Mouse (Mus musculus): ENCODE results near the gene Fkbp15.
"Not testable (repeated sequence)": the region's sequence is repeated elsewhere in the genome, so short reads cannot be mapped to it uniquely, and the experiment has no call there.

Gene Fkbp15

DNA sequence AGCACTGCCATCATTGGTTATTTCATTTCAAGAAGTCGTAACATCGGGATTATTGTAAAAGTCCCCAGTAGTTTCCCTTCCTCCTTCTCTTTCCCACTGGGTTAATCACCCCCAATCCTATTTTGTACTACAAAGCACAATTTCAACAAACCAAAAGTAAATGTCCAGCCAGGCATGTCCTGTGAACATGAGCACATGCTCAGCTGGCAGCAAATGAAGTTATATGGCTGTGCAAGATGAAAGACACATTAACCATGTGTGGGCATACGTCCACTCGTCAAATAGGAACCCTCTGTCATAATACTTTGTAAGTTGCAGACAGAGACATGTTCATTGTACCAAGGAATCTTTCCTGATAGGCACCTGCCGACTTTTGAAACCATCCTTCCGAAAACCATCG lies 77.4 kb downstream of the Fkbp15 start:
- no peak for DNase-seq (ENCODE audit: low read depth, low spot score)

DNA sequence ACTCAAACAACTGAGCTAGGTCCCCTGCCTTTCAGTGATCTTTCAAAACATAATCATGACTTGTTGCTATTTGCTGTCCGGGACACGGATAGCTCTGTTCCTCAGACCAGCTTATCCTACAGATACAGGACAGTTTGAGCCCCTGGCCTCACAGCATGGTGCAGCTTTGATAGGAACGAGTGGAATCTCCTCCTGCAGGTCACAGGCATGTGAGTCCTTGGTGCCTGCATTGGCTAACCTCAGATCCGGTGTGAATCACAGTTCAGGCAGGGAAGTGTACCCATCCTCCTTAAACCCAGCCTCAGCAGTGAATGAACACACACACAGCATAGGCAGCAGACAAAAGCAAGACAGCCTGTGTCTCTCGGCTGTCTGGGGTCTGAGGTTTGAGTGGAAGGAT lies 79.0 kb downstream of the Fkbp15 start:
- no peak for DNase-seq (ENCODE audit: low read depth, low spot score)

DNA sequence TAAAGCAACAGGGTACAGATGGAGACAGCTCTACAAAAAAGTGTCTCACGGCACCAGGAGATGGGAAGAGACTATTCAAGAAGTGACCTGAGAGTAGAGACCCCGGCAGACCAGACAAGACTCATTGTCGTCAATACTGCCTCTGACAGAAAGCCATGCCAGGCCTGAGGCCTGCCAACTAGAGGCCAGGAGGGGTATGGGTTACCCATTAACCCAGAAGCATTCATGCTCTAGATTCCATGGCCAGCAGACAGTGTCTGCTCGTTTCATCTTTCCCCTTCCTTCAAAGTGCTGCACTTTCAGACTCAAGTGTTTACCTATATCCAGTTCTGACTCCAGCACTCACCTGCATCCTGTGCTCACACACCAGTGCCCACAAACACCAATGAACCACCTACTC lies 82.3 kb downstream of the Fkbp15 start:
- DNase-seq (ENCODE audit: low read depth, low spot score), result no peak

DNA sequence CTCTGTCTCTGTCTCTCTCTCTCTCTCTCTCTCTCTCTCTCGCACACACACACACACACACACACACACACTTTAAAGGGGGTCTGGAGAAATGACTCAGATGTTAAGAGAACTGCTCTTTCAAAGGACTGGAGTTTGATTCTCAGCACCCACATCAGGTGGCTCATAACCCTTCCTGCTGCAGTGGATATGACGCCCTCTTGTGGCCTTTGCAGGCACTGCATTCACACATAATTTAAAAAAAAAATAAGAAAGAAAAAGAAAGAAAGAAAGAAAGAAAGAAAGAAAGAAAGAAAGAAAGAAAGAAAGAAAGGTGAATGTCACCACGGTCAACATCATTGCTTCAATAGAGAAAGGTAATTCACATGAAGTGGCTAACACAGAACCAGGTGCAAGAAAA lies 83.1 kb downstream of the Fkbp15 start:
- DNase-seq (ENCODE audit: low read depth, low spot score), result no peak

DNA sequence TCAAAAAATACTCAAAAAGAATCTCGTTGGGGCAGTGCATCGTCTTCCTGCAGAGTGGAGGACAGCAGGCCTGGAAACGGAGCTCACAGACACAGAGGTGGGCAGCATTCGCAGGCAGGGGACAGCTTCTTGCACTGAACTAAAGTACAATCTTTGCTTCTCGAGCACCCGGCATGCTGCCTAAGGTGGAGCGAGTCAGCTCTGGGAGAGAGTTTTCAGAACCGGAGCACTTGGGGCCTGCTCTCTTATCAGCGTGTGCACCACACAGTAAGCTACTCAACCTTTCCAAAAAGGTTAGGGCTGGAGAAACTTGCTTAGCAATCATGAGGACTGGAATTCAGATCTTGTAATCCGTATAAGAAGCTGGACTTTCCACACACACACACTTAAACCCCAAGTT lies 83.7 kb downstream of the Fkbp15 start:
- DNase-seq (ENCODE audit: low read depth, low spot score), result no peak

DNA sequence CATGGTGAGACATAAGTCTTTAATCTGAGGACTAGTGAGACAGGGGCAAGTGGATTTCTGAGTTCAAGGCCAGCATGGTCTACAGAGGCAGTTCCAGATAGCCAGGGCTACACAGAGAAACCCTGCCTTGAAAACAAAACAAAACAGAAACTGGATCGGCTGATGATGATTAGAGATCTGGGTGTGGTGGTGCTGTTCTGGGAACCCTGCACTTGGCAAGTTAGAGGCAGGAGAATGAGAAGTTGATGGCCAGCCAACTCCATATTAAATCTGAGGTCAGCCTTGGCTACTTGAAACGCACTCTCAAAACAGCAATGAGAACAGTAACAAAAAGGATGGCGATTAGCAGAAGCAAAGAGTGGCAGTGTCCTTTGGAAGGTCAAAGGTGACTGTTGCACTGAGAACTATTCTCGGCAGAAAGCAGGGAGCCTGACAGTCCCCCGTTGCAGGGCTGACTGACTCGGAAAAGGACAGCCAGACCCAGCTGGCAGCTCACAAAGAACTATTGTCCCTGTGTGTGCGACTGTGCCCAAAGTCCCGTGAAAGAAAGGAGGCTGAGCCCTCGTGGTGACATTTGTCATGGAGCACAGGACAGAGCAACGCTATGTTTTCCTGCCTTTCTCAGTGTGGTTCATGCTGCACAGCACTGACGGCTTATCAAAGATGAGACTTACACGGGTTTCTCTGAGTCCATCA lies 85.4 kb downstream of the Fkbp15 start:
- DNase-seq (ENCODE audit: low read depth, low spot score), result no peak

DNA sequence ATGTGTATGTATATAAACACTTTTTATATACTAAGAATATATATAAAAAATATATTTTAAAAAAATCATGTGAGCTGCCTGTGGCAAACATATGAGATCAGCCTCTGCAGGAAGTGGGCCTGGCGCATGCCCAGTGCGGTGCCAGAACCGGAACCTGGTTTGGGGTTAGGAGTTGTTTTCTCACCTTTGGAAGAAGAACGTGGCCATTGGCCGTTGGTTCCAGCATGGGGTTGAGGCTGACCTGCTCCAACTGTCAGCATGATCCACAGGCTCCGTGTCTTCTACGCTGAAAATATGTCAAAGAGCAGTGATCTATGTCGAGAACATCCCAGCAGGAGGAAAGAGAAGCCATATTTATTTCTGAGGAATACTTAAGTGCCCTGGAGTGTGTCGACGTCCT lies 86.4 kb downstream of the Fkbp15 start:
- DNase-seq (ENCODE audit: low read depth, low spot score), result no peak

DNA sequence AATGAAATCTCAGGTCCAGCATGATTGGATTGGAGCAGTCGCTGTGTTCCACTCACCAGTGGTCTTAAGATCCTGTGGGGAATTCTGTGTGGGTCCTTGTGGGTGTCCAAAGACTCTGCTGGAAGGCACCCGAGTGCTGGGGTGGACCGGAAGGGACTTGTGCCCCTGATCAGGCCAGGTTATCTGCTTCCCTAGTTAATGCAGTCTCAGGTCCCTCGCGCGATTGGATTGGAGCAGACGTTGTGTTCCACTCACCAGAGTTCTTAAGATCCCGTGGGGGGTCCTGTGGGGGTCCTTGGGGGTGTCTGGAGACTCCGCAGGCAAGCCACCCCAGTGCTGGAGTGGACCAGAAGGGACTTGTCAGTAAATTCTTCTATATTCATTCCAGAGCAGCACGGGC lies 87.7 kb downstream of the Fkbp15 start:
- DNase-seq (ENCODE audit: low read depth, low spot score), result no peak

DNA sequence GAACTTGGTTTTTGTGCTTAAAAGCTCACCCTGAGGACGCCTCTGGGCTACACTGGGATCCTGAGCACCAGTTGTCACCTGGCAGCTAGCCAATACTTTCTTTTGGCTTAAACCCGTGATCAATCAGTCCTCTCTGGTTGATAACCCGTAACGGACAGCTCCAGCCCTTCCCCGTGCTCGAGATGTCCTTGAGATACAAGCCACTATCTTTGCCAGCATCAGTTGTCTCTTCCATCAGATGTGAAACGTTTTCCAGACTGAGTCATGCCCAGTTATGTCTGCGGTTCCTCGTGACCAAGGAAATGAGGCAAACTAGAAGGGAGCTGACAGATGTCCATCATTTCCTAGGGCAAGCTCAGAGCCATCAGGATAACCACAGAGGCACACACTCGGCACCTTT lies 93.2 kb downstream of the Fkbp15 start:
- no peak for DNase-seq (ENCODE audit: low read depth, low spot score)

DNA sequence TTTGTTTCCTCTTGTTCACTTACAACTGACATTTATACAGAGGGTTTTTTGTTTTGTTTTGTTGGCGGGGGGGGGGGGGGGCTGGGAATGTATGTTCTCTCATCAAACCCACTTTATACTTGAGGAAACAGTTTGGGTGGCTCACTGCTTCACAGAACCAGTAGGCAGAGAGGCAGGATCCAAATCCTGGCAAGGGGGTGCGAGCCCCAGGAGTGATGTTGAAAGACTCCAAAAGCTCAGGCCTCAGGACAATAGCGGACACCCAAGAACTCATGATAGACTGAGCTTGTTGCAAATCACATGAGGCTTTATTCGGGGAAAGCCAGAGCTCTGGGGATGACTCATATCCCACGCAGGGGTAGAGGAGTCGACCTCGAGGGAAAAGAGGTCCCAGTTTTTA lies 94.3 kb downstream of the Fkbp15 start:
- DNase-seq (ENCODE audit: low read depth, low spot score), result not testable (repeated sequence)

DNA sequence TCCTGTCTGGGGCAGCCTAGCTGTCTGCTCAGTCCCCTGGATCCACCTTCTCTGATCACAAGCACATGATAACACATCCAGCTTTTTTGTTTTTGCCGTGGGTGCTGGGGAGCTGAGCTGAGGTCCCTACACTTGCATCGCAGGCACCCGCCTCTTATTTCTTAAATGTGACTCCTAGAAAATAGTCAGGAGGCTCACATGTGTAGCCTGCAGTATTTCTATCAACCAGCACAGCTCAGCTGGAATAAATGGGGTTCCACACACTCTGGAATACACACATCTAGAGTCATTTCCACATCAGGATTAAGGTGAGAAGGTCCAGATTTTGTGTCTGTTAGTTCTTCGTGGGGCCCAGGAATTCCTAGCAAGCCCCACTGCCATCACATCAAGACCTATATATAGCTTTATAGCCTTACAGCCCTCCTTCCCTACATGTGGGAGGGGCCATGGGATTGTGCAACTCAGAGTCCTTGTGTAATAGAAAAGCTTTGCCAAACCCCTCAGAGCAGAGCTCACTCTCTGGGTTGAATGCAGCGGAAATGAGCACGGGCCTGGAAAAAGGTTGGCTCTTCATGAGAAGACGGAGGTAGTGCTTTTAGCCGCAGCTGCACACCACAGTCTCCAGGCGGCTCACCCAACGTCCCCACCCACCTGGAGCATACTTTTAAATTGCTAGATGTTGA lies 95.1 kb downstream of the Fkbp15 start:
- no peak for DNase-seq (ENCODE audit: low read depth, low spot score)

DNA sequence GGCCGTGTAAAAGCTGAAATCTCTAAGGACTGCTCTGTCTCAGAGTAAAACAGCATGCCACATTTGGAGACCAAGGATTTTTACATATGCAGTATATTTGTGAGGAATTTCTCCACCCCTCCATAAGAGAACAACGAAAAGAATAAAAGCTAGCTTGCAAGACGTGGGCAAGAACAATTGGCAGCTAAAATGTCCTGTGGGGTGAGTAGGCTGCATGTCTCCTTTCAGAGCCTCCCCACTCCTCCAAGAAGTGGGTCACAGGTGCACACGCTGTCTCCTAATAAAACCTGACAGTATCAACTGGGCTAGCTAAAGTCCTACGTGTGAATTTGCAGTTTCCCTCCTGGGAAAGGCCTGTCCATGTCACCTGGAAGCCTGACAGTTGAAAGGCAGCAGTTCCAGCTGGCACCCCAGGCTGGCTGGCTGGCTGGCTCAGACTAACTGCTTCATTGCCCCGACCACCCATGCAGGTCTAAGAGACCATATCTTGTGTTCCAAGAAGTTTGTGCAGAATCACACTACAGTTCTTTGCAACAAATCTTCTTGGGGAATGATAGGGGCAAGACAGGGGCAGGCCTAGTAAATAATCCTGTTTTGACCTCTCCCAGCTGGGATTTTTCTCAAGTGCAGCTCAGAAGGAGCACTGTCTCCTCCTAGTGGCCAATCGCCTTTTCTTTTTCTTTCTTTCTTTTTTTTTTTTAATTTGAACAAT lies 97.1 kb downstream of the Fkbp15 start:
- DNase-seq (ENCODE audit: low read depth, low spot score), result peak; percentile 36

DNA sequence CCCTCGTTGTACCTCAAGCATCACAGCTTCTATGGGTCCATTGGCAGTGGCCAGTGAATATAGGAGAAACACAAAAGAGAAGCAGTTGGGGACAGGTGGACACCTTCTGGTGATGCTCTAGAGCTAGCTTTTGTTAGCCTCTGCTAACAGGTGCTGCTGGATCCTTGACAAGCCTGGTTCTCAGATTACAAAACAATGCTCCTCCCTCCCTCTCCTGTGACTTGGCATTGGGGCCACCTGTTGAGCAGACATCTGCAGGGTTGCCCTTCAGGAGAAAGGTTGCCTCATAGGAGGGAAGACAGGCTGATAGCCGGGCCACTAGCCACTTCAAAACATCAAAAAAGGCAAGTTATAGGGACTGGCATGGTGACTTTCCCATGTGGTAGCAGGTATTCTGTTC lies 98.1 kb downstream of the Fkbp15 start, which contains the start of gene Slc31a2:
Slc31a2 (plus strand) TSS at position 287 of the 400 bp plus-strand sequence.
- no peak for DNase-seq (ENCODE audit: low read depth, low spot score)

DNA sequence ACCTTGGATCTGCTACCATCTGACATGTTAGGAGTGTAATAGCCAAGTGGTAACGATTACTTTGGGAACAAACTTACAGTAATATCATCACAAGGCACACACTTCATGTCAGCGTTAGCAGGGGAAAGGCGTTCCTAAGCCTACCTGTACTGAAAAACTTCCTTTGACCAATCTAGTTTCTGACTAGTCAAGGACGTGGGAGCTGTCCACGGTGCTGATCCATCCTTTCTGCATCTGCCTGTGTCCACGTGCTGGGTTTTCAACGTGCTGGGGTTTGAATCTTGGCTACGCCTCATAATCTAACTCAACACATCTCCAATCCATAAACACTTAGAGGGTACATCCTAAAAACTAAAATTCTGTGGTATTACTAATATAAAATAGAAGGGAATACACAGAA lies 103.4 kb downstream of the Fkbp15 start:
- no peak for DNase-seq (ENCODE audit: low read depth, low spot score)

DNA sequence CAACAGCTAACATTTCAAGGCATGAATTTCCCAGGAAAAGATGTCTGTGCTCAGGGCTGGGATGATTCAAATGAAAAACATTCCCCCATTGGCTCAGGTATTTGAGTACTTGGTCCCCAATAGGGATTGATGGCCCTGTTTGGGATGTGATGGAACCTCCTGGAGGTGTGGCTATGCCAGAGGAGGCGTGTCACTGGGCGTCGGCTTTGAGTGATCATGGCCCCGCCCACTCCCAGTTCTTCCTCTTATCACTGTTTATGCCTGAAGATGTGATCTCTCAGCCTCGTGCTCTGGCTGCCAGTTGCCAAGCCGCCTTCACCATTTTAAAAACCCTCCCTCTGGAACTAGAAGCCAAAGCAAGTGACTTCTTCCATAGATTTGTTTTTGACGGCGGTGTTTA lies 105.8 kb downstream of the Fkbp15 start:
- no peak for DNase-seq (ENCODE audit: low read depth, low spot score)

DNA sequence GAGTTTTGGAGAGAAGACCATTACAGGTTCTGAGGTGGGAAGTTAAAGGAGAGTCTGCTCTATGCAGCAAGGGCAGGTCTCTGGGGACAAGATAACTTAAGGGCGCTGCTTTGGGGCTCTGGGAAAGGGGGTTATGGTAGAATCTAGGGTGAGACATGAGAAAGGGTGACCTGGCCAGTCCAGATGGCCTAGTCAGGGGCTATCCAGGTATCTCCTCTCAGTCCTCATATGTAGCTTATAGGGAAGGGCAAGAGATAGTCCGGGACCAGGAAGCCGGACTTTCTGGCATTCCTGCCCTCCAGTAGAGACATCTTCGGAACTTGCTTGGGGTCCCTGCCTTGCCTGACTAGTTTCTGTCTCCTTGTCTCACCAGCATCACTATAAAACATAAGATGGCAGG lies 108.6 kb downstream of the Fkbp15 start:
- no peak for DNase-seq (ENCODE audit: low read depth, low spot score)

DNA sequence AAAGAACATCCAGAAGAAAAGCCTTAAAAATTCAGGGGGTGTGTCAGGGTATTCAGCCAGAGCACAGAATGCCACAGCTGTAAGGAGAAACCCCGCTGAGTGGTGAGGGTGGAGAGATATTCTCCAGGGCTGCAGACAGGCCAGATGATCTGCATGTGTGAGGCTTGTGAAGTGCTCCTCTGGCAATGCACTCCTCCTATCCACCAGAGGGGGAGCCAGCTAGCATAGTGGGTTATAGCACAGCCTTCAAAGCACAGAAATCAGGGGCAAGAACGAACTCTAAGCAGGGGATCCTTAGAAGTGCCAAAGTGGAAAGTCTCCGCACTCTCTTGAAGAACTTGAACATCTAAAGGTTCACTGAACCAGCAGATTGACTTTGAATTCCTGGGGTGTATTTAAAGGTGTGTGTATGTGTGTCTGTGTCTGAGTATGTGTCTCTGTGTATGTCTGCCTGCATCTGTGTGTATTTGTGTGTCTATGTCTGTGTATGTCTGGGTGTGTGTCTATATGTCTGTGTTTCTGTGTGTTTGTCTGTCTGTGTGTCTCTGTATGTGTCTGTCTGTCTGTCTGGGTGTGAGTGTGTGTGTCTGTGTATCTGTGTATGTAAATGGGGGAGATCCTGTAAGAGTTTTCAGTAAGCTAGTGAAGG lies 109.3 kb downstream of the Fkbp15 start:
- DNase-seq (ENCODE audit: low read depth, low spot score), result no peak
